Mouse (Mus musculus): ENCODE data around the gene Ebna1bp2.

Gene Ebna1bp2

GRCm38 (mm10) chr4:118620279-118620966 is at the start of gene Ebna1bp2, which contains the start of gene Cfap57:
Gene Ebna1bp2 (plus strand): TSS chr4:118620799.
Gene Cfap57 (minus strand): TSS chr4:118620777.
- DNase-seq: peak; percentile 91 to 92

GRCm38 (mm10) chr4:118571441-118571840 is 49.2 kb upstream of the Ebna1bp2 start:
- DNase-seq: peak in 1 of 2 experiments; percentile 9

GRCm38 (mm10) chr4:118576097-118576496 is 44.5 kb upstream of the Ebna1bp2 start:
- peak; percentile 75 to 88 for DNase-seq

- peak; percentile 25 to 63 for DNase-seq
These were observed 41.3 kb upstream of the Ebna1bp2 start for GRCm38 (mm10) chr4:118579313-118579712.

- peak; percentile 20 to 58 for DNase-seq
These were observed 39.1 kb upstream of the Ebna1bp2 start for GRCm38 (mm10) chr4:118581508-118581907.

- no peak for DNase-seq
These were observed 38.0 kb upstream of the Ebna1bp2 start for GRCm38 (mm10) chr4:118582629-118583028.

- DNase-seq: no peak
These were observed 31.4 kb upstream of the Ebna1bp2 start for GRCm38 (mm10) chr4:118589053-118589732.

GRCm38 (mm10) chr4:118589733-118590130 is 30.9 kb upstream of the Ebna1bp2 start:
- no peak for DNase-seq

- no peak for DNase-seq
These were observed 16.5 kb upstream of the Ebna1bp2 start for GRCm38 (mm10) chr4:118604065-118604464.

- DNase-seq: no peak
These were observed 10.8 kb upstream of the Ebna1bp2 start for GRCm38 (mm10) chr4:118609836-118610235.

- peak; percentile 21 to 43 for DNase-seq
These were observed 8.0 kb upstream of the Ebna1bp2 start for GRCm38 (mm10) chr4:118612619-118613018.

- DNase-seq: peak in 1 of 2 experiments; percentile 12
These were observed 5.2 kb upstream of the Ebna1bp2 start for GRCm38 (mm10) chr4:118615412-118615811.

GRCm38 (mm10) chr4:118620967-118621320 is 345 bp downstream of the Ebna1bp2 start:
- DNase-seq: no peak

GRCm38 (mm10) chr4:118621781-118622180 is 1.2 kb downstream of the Ebna1bp2 start:
- no peak for DNase-seq

GRCm38 (mm10) chr4:118630261-118630660 is 9.7 kb downstream of the Ebna1bp2 start:
- no peak for DNase-seq

- no peak for DNase-seq
These were observed 22.0 kb downstream of the Ebna1bp2 start for GRCm38 (mm10) chr4:118642346-118643190.

GRCm38 (mm10) chr4:118645234-118645633 is 24.6 kb downstream of the Ebna1bp2 start:
- peak; percentile 42 to 70 for DNase-seq

- DNase-seq: no peak
These were observed 38.1 kb downstream of the Ebna1bp2 start, which contains the start of gene Olfr62 for GRCm38 (mm10) chr4:118658652-118659051. Gene Olfr62 (plus strand): TSS chr4:118658952.
